Mouse (Mus musculus): ENCODE measurements around the gene Aplp1.
"Not testable (repeated sequence)": the region's sequence is repeated elsewhere in the genome, so short reads cannot be mapped to it uniquely, and the experiment has no call there.

Gene Aplp1

GRCm38 (mm10) chr7:30444971-30445751 lies at the start of gene Aplp1:
TSS of gene Aplp1 (minus strand) at chr7:30445535.
- peak; percentile 77 for DNase-seq

- no peak for DNase-seq
Observed at GRCm38 (mm10) chr7:30493401-30493931, 48.1 kb upstream of the Aplp1 start, which contains the start of gene Prodh2. TSS of gene Prodh2 (plus strand) at chr7:30493622.

- peak; percentile 90 for DNase-seq
Observed at GRCm38 (mm10) chr7:30492765-30493164, 47.4 kb upstream of the Aplp1 start.

- no peak for DNase-seq
Observed at GRCm38 (mm10) chr7:30490957-30491307, 45.6 kb upstream of the Aplp1 start.

- DNase-seq: peak; percentile 41
Observed at GRCm38 (mm10) chr7:30490251-30490956, 45.1 kb upstream of the Aplp1 start.

GRCm38 (mm10) chr7:30484250-30484649 lies 38.9 kb upstream of the Aplp1 start:
- no peak for DNase-seq

- no peak for DNase-seq
Observed at GRCm38 (mm10) chr7:30477415-30478381, 32.4 kb upstream of the Aplp1 start.

- not testable (repeated sequence) for DNase-seq
Observed at GRCm38 (mm10) chr7:30476136-30476535, 30.8 kb upstream of the Aplp1 start.

GRCm38 (mm10) chr7:30474999-30475398 lies 29.7 kb upstream of the Aplp1 start:
- DNase-seq: no peak

- DNase-seq: peak; percentile 65
Observed at GRCm38 (mm10) chr7:30472411-30472810, 27.1 kb upstream of the Aplp1 start.

GRCm38 (mm10) chr7:30464816-30465300 lies 19.5 kb upstream of the Aplp1 start:
- DNase-seq: no peak

GRCm38 (mm10) chr7:30463996-30464395 lies 18.7 kb upstream of the Aplp1 start:
- no peak for DNase-seq

- DNase-seq: no peak
Observed at GRCm38 (mm10) chr7:30463568-30463967, 18.2 kb upstream of the Aplp1 start.

- DNase-seq: no peak
Observed at GRCm38 (mm10) chr7:30459484-30459883, 14.1 kb upstream of the Aplp1 start.

GRCm38 (mm10) chr7:30457629-30458330 lies 12.4 kb upstream of the Aplp1 start, which contains the start of the genes Kirrel2 and Nphs1:
TSS of gene Kirrel2 (minus strand) at chr7:30457690.
TSS of gene Nphs1 (plus strand) at chr7:30458315.
- peak; percentile 53 for DNase-seq

- DNase-seq: no peak
Observed at GRCm38 (mm10) chr7:30456911-30457628, 11.7 kb upstream of the Aplp1 start.

GRCm38 (mm10) chr7:30456487-30456886 lies 11.2 kb upstream of the Aplp1 start:
- DNase-seq: no peak

GRCm38 (mm10) chr7:30454259-30454658 lies 8.9 kb upstream of the Aplp1 start:
- no peak for DNase-seq

GRCm38 (mm10) chr7:30453766-30454165 lies 8.4 kb upstream of the Aplp1 start:
- no peak for DNase-seq

GRCm38 (mm10) chr7:30453327-30453726 lies 8.0 kb upstream of the Aplp1 start:
- DNase-seq: no peak

GRCm38 (mm10) chr7:30450241-30450640 lies 4.9 kb upstream of the Aplp1 start:
- no peak for DNase-seq

All from right cerebral cortex, postnatal 4 days (tissue).